Mouse (Mus musculus): Measurements from ENCODE around the gene Itprip.

Gene Itprip

DNA sequence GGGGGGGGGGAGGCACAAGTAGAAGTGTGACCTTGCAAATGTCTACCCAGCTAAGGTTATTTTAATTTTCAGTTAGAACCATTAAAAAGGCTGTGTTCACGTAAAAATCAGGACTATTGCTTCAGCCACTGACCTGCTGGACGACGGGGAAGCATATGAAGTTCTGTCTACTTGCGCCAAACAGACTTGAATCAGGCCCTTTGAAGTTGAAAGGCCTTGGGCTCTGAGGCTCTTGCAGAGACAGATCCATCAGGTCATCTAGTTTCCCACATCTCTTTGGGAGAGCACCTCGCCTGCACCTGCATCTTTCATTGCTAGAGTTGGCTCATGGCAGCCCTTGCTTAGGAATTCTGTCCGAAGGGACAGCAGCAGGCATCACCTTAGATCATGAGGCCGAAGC lies 5.8 kb downstream of the Itprip start:
- no peak for DNase-seq

DNA sequence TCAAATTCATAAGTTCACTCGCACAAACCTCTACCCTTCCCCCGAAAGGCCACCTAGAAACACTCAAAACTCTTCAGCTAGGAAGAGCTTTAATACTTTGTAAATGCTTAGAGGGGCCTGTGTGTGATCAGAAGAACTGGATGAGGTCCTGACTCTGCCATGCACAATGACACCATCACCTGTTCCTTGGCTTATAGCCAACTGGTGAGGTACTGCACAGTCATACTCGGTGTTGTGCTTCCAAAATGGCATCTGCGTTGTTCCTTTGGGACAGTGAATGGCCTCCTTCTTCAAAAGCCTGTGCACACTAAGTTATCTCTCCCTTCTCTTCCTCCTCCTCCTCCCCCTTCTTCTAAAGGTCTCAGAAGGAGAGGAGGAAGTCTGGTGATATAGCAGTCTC lies 8.3 kb downstream of the Itprip start:
- no peak for DNase-seq

DNA sequence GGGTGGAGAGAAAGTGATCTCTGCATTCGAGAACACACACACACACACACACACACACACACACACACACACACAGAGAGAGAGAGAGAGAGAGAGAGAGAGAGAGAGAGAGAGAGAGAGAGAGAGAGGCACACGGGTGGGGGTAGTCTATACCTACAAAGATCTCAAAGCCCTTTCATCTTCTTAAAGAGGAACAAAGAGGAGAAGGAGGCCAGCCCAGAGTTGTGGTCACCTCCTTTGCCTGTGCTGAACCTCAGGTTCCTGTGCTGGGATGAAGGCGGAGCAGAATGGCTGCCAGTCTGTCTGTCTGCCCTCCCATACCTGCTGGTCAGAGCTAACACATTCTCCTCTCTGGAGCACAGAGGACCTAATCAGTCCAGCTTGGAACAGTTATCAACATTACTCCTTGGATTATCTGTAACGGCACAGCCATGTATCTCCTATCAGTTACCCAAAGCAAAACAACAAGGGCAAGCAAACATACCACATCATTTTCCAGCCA lies 8.9 kb downstream of the Itprip start:
- DNase-seq: no peak

DNA sequence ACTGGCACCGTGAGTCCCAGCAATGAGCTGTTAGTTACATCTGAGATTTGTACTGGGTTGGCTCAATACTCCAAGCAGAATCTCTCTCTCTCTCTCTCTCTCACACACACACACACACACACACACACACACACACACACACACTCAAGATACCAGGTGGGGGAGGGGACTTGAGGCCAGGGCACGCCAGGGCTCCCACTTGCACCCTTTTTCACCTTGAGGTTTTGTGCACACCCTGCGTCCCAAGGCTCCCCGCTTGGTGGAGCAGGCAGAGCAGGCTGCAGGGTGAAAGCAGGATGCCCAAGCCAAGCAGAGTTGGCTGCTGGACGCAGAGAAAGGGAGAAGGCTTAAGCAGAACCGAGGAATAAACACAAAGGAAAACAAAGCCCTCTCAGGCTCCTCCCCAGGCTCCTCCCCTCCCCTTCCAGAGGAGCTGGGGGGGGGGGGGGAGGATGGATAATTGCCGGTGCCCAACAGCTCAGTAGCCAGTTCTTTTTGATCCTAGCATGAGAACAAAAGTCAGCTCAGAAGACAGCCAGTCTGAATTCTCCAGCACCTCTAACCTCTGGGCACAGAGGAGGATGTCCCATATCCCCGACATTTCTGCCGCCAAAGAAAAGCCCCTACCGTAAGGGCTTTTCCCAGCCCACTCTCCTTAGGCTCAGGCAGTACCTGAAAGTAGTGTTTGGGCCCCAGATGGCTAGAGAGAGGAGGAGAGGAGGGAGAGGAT lies 9.5 kb downstream of the Itprip start:
- no peak for DNase-seq

DNA sequence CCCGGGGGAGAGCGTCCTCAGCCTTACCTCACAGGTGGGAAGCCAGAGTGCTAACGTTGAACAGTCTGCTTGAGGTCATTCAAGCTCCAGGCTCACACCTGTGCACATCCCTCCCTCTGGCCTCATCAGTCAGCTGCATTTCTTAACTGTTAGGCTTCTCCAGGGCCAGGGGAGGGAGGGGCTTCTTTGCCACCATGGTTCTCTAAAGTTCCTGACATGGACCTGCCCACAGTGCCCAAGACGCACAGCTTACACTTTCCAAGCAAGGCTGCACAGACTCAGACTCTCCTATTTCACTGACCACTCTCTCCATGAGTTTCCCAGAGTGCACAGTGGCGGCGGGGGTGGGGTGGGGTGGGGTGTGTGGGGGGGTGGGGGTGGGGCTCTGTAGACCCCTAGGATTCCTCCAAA lies 10.1 kb downstream of the Itprip start:
- no peak for DNase-seq

DNA sequence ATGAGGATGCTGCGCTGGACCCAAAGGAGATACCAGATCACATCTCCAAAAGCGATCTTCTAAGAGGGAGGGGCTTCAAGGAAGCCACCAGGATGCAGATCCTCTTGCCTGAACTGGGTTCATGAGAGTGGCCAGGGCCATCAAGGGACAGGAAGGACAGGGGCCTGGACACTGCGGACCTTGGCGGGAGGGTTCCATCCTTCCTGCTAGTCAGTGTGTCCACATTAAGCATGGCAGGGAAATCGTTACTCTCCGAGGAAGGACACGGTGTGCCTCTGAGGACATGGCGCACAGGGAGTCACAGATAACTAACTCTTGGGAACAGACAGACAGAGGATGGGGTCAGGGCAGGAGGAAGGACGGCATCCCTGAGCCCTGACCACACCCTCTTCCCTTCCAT lies 11.5 kb downstream of the Itprip start:
- DNase-seq: no peak

DNA sequence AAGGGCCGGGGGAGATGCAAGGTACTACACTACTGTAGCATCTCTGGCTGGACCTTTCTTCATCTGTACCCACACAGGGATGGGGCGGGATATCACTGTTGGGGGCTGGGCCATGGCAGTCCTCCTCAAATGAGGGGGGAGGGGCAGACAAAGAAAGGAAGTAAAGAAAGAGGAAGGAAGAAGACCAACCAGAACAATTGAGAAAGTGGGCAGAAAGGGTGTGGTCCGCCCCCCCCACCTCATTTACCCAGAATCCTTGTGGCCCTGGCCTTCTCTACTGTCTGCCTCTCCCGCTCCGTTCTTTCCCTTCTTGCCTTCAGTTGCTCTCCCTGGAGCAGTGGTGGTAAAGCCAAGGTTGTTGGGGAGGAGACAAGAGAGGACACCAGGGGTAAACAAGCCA lies 13.5 kb downstream of the Itprip start:
- DNase-seq: no peak

DNA sequence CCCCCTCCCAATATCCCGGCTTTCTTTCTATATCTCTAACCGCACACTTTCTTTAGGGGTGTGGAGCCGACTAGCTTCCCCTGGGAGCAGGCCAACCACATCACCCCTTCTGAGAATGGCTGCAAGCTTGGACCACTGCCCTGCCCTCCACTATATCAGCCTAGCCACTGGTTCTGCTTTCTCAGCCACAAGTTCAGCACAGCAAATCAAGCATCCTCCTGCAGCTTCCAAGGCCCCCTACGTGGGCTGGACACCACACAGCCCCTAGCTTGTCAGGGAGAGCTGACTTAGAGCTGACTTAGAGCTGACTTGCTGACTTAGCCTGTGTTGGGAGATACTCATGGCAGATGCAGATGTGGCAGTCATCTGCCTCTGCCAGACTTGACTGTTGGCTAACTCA lies 14.0 kb downstream of the Itprip start:
- no peak for DNase-seq

DNA sequence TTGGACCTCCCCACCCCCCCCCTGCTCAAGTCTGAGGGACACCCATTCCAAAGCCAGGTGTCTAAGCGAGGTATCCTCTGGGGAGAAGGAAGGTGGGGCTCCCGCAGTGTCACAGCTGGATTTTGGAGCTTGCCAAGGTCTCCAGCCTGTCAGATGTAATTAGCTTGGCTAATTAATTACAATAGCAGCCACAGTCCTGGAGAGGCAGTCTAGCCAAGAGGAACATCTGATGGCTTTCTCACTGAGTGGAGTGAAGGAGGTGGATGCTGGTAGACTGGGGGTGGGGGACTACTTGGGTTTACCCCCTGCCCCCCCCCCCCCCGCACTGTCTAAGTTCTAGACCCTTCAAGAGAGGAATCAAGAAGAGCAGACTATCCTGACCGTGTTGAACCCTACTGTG lies 15.4 kb downstream of the Itprip start:
- no peak for DNase-seq

DNA sequence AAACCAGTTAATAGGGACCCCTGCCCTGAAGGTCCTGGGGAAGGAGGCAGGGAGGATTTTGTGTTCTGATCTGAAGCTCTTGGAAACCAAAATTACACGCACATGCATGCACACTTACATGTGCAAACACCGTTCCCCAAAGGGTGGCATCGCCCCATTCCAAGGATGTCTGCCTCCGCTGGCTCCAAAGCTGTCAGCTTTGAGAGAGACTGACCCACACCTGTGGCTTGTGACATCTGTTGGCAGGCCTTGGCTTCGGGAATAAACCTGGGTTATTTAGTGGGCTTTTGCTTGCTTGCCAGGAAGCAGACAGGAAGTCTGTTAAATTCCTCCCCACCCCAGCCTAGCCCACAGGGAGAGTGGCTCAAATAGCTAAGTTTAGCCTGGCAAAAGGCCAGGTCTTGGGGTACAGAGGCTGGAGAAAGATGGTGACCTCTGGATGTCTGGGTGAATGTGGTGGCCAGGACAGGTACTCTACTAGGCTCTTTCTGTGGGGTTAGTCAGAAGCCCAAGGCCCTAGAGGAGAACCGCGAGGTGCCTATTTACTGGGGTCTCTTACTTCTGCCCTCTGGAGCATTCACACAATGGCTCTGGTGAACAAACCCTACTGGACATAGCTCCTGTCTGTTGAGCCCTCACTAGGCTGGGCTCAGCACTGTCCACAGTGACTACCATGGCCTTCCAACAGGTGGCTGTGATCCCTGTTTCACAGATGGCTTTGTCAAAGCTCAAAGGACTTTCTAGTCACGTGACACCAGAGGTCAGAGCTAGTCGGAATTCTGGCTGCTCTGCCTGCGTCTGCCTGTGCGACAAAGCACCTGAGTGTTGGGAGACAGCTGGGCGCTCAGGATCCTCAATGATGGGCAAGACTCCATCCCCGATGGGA lies 16.5 kb downstream of the Itprip start:
- DNase-seq: no peak

DNA sequence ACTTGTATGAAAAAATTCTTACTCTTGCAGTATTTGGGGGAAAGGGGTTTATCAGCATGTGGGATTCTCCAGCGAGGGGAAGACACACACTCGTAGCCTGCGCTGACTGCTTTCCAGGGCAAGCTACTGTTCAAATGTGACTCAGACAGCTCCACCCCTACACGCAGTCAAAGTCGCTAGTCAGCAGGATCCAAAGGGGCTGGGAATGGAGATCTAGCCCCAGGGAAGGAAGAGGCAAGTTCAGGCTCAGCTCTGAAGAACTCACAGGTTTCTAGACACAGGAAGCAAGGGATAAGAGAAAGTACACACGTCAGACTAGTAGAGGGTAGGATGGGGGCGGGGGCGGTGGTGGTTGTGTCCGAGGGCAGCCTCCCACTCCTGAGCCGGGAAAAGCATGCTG lies 18.5 kb downstream of the Itprip start:
- DNase-seq: no peak

DNA sequence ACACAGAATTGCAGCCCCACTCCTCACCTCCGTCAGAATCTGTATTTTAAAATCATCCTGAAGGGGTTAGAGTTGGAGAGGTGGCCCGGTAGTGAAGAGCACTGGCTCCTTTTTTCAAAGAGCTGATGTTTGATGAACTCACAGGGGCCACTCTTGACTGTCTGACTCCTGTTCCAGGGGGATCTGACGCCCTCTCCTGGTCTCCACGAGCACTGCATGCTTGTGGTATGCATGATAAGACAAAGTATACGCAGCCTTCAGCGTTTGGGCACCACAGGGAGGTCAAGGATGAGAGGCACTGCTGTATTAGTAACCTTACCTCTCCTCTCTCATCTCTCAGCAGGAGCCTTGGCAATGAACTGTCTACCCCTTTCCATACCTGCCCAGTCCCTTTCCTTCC lies 19.1 kb downstream of the Itprip start:
- DNase-seq: no peak

DNA sequence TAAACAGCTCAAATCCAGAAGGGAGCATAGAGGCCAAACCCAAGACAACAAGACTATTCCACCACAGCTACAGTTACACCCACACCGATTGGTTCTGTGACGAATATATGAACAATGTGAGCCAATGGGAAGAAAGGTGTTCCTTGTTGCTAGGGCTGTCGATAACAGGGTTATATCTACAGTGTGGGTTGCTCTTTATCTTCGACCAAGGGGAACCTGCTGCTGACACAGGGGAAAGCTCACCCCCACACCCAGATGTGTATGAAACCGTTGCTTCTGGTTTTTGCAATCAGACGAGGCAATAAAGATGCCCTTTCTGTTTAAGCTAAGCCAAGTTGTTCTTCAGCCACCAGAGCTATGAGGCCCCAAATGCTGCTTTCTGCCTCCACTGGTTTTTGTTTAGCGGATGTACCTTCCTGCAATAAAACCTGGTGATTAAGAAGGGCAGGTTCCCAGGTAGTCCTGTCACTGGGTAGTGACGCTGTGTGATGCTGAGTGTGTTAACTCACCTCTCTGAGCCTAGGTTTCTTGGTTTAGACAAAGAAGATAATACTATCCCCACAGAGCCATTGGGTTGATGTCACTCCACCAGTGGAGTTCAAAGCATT lies 20.5 kb downstream of the Itprip start:
- no peak for DNase-seq

DNA sequence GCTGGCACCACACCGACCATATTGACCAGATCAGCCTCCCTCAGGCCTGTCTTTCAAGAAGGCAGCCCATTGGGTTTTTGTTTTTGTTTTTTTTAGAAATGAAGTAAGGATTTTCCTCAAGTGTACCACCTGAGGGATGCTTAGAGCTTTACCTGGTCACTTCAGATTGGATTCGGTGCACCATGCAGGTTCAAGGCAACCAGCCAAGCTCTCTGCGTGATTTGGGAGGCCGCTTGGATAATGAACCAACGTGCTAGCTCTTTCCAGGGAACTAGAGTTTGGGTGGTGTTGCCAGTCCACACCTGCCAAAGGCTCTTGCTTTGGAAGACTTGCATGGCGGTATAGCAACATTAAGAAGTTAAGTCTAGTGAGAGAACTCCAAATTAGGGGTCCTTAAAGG lies 26.0 kb downstream of the Itprip start:
- no peak for DNase-seq

DNA sequence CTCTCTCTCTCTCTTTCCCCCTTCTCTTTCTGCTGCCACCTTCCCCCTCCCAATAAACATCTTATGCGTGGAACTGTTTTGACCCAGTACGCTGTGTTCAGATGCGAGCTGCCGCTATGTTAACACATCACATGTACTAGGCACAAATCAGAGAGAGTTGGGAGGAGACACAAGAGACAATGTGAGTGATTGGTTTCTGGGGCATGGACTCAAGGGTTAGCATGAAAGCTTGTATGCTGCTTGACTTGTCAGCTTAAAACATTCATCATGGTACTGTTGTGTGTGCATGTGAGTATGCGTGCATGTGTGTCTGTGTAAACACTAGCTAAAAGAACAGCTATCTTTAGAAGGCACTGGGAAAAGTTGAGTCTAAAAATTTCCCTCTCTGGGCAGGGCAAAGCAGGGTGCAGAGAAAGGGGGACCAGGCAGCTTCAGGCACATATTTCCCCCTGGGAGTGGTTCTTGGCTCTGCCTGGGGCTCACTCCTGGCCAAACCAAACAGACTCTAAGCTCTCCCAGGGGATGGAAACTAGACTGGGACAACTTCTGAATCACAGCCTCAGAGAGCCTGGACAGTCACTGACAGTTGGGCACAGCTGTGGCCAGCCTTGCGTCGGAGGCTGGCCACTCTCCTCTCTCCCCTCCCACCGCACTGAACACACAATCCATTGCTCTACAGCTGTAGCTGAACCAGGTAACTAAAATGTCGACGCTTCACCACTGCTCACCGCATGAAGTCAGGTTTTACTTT lies 27.4 kb downstream of the Itprip start:
- DNase-seq: no peak

DNA sequence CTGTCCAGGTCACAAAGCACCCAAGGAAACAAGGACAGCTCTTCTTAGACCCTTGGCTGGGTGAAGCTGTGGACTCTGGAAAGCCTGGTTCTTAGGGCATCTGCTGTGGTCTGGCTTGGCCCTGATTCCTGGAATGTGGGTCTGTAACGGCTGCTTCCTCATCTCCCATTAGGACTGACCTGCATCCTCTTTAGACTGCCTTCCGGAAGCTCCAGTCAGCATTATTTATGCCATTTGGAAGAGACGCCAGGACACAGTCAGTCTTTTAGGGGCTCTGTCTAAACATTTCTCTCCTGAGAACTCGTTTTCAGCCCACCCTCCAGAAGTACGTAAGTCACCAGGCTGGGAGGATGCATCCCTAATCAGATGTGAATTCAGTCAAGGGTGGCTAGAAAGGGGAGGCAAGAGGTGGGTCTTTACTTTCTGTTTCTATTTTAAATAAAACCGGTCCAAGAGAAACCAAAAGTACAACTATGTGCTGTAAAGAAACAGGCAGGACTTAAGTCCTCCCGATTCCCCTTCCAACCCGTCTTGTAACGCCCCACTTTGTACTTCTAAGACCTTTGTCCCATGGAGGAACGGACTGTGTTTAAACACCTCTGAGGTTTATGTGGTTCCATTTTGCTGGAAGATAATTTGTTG lies 28.5 kb downstream of the Itprip start:
- no peak for DNase-seq

DNA sequence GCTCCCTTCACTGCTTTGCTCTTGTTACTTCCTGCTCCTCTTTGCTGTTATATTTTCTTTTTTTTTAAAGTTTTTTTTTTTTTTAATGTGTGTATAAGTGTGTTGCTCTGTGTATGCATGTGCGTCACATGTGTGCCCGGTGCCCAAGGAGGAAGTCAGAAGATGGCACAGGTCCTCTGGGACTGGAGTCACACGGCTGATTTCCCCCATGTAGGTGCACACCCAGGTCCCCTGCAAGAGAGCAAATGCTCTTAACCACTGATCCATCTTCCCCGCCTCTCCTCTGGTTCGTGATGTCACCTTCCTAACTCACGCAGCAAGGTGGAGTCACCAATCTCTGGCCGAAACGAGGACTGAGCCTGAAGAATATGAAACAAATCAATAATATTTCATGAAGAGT lies 31.1 kb downstream of the Itprip start:
- no peak for DNase-seq

DNA sequence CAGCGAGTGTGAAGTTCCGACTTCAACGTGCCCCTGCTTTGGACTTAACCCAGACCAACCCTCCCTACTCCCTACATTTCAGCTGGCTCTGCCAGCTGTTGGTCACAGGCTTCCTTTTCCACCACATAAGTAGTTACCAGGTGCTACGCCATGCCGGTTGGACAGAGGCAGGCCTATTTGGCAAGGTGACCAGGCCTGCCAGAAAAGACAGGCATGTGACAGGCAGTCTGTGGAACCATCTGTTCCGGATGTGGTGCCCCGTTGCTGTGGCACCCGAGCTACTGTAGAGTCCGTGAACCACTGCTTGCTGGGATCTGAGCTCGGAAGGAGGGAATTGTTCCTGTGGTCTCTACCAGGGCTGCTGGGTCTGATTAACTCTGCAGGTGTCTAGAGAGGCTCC lies 31.7 kb downstream of the Itprip start:
- no peak for DNase-seq

DNA sequence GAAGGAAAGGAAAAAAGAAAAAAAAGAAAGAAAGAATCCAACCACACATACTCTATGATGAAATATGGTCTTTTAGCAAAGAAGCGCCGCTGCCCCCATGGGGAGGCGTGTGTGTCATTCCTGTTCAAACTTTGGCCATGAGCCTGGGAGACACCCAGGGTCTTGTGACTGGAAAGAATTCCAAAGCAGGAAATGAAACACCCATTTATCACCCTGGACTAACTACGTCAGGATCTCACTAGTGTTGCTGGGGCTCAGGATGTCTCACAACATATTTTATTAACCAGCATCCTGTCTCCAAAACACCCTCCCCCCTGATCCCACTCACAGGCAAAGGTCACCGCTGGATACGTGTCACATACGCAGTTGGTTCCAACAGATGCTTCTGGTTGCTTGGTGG lies 32.5 kb downstream of the Itprip start:
- no peak for DNase-seq

DNA sequence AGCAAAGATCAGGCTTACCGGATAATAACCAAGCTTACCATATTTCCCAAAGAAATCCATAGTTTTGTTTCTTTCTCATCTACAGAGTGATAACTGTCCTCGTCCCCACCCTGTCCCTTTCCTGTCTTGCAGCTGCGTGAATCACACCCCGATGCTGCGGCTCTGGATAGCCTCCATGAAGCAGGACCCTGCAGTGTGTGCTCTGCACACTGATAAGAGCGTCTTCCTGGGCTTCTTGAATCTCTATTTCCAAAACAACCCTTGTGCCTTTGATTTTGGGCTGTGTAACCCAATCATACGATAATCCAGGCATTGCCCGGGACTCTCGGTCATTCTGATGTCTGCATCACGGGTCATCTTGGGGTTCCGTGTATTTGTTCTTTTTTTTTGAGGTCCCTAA lies 33.2 kb downstream of the Itprip start:
- DNase-seq: no peak

DNA sequence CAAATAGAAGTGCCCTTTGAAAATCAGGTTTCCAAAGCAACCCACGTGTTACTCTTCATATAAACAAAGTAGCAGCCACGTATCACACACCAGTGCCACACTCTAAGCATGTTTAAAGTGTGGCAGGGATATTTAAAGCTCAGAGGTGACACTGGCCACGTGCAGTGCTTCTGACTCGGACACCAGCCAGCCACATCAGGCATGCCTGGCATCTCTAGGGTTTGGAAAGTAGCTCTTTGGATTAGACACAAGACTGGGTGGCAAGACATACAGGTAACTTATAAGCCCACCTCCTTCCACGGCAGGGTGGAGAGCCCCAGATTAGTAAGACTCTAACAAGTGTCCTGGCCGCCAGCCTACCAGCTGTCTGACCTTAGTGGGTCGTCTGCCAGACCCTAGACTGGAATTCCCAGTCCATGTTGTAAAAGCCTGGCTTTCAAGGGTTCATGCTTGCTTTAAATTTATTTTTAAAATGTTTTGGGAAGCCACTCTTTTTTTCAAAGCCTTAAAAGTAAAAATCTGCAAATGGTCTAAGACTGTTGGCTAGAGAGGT lies 33.8 kb downstream of the Itprip start:
- DNase-seq: no peak
